Mouse (Mus musculus) CH12.LX (cell line): ENCODE results near the gene Nptx1. TPM values are rescaled to one million over a fixed set of nuclear protein-coding genes. Genes with fewer than 3 reads are reported as not detected.

Experiments
- DNase-seq: peaks from one replicate; pipeline ENCODE4 v3.0.0-alpha.2; 2013; ENCODE audit errors: extremely low read depth
- H3K27ac ChIP-seq: 2 replicates; pipeline ENCODE4 v1.5.1; 2012; ENCODE audit warnings: low read depth, mild to moderate bottlenecking, control low read depth, moderate library complexity; ENCODE audit not compliant: insufficient read depth
- H3K27me3 ChIP-seq: replicated peaks from 2 replicates; pipeline ENCODE3; 2012; ENCODE audit warnings: inconsistent platforms
- H3K36me3 ChIP-seq, 2 experiments: replicated peaks in 1 of 2; 2 replicates each; pipeline versions ENCODE3 to v1.6.1; 2012; ENCODE audit warnings: inconsistent platforms in 1 of 2, low read length in 1 of 2, mild to moderate bottlenecking in 1 of 2, mixed read lengths in 1 of 2, moderate library complexity in 1 of 2; ENCODE audit not compliant: control insufficient read depth in 1 of 2, insufficient read depth in 1 of 2
- H3K4me1 ChIP-seq, 2 experiments: 2 replicates each; pipeline ENCODE4 v1.6.1; 2012; ENCODE audit warnings: inconsistent platforms in 1 of 2, moderate library complexity in 1 of 2; ENCODE audit not compliant: insufficient read depth in 2 of 2, control insufficient read depth in 1 of 2
- H3K4me2 ChIP-seq: 2 replicates; pipeline ENCODE4 v1.6.1; 2012; ENCODE audit warnings: low read depth, mild to moderate bottlenecking, control low read depth; ENCODE audit not compliant: poor library complexity, insufficient read depth, severe bottlenecking
- H3K4me3 ChIP-seq, 3 experiments: fragments of 150-350 bp in 1 of 3; sonication (generic) in 1 of 3; replicated peaks in 1 of 3; 2 replicates each; pipeline versions ENCODE3 to v1.5.1; 2011 to 2012; ENCODE audit warnings: low read depth in 2 of 3, low read length in 2 of 3, mild to moderate bottlenecking in 2 of 3, moderate library complexity in 2 of 3, control low read depth in 1 of 3, improper control_type of control experiment in 1 of 3, inconsistent platforms in 1 of 3, mixed read lengths in 1 of 3; ENCODE audit not compliant: poor library complexity in 1 of 3
- H3K79me2 ChIP-seq: replicated peaks from 2 replicates; pipeline ENCODE4 v1.6.1; 2012; ENCODE audit warnings: mild to moderate bottlenecking, moderate library complexity; ENCODE audit not compliant: control insufficient read depth, poor library complexity, insufficient read depth, severe bottlenecking; ENCODE audit errors: extremely low read depth
- H3K9ac ChIP-seq: 2 replicates; pipeline ENCODE4 v1.6.1; 2012; ENCODE audit warnings: low read depth, mild to moderate bottlenecking, control low read depth, moderate library complexity; ENCODE audit not compliant: insufficient read depth
- H3K9me3 ChIP-seq: replicated peaks from 2 replicates; pipeline ENCODE3; 2012; ENCODE audit warnings: low read length, inconsistent platforms, mixed read lengths
- BHLHE40 ChIP-seq: IDR thresholded peaks from 2 replicates; pipeline ENCODE4 v1.6.1; 2011; ENCODE audit warnings: mild to moderate bottlenecking, low read depth, low read length, improper control_type of control experiment
- CHD2 ChIP-seq: IDR thresholded peaks from 2 replicates; pipeline ENCODE4 v1.6.1; 2011; ENCODE audit warnings: low read length, improper control_type of control experiment
- E2F4 ChIP-seq: IDR thresholded peaks from 2 replicates; pipeline ENCODE4 v1.6.1; 2011; ENCODE audit warnings: low read depth, low read length, improper control_type of control experiment; ENCODE audit not compliant: insufficient replicate concordance
- EP300 ChIP-seq: IDR thresholded peaks from 2 replicates; pipeline ENCODE4 v1.6.1; 2011; ENCODE audit warnings: low read length, improper control_type of control experiment
- ETS1 ChIP-seq: conservative IDR thresholded peaks from 2 replicates; pipeline ENCODE4 v1.6.1; 2012; ENCODE audit warnings: low read depth, mild to moderate bottlenecking, inconsistent platforms, low read length, improper control_type of control experiment, moderate library complexity
- GABPA ChIP-seq: IDR thresholded peaks from 2 replicates; pipeline ENCODE4 v1.6.1; 2012; ENCODE audit warnings: low read depth, low read length, improper control_type of control experiment, inconsistent platforms; ENCODE audit not compliant: insufficient replicate concordance
- JUN ChIP-seq: IDR thresholded peaks from 2 replicates; pipeline ENCODE4 v1.6.1; 2011; ENCODE audit warnings: low read depth, mild to moderate bottlenecking, low read length, improper control_type of control experiment, moderate library complexity; ENCODE audit not compliant: insufficient read depth
- MAFK ChIP-seq: IDR thresholded peaks from 2 replicates; pipeline ENCODE4 v1.6.1; 2011; ENCODE audit warnings: low read length, improper control_type of control experiment; ENCODE audit not compliant: insufficient replicate concordance
- MAZ ChIP-seq: IDR thresholded peaks from 2 replicates; pipeline ENCODE4 v1.6.1; 2012; ENCODE audit warnings: low read depth, mild to moderate bottlenecking, inconsistent platforms, low read length, improper control_type of control experiment, moderate library complexity
- MEF2A ChIP-seq: IDR thresholded peaks from 2 replicates; pipeline ENCODE4 v1.6.1; 2014; ENCODE audit warnings: low read depth, mild to moderate bottlenecking, inconsistent platforms, low read length, improper control_type of control experiment, borderline replicate concordance
- NELFE ChIP-seq: IDR thresholded peaks from 2 replicates; pipeline ENCODE4 v1.6.1; 2011; ENCODE audit warnings: low read depth, low read length, improper control_type of control experiment
- POLR2A ChIP-seq: IDR thresholded peaks from 2 replicates; pipeline ENCODE4 v1.6.1; 2011; ENCODE audit warnings: low read depth, mild to moderate bottlenecking, improper control_type of control experiment, low read length
- POLR2AphosphoS2 ChIP-seq: IDR thresholded peaks from 2 replicates; pipeline ENCODE4 v1.6.1; 2011; ENCODE audit warnings: low read depth, low read length, improper control_type of control experiment
- RAD21 ChIP-seq: IDR thresholded peaks from 2 replicates; pipeline ENCODE4 v1.6.1; 2011; ENCODE audit warnings: low read depth, mild to moderate bottlenecking, low read length, improper control_type of control experiment, moderate library complexity
- RCOR1 ChIP-seq: conservative IDR thresholded peaks from 2 replicates; pipeline ENCODE4 v1.6.1; 2012; ENCODE audit warnings: low read depth, mild to moderate bottlenecking, inconsistent platforms, low read length, improper control_type of control experiment
- SIN3A ChIP-seq: IDR thresholded peaks from 2 replicates; pipeline ENCODE4 v1.6.1; 2012; ENCODE audit warnings: low read length, improper control_type of control experiment, inconsistent platforms
- TBP ChIP-seq: conservative IDR thresholded peaks from 2 replicates; pipeline ENCODE4 v1.6.1; 2011; ENCODE audit warnings: low read depth, low read length, improper control_type of control experiment
- TCF12 ChIP-seq: IDR thresholded peaks from 2 replicates; pipeline ENCODE4 v1.6.1; 2014; ENCODE audit warnings: low read depth, mild to moderate bottlenecking, inconsistent platforms, low read length, improper control_type of control experiment
- USF1 ChIP-seq: IDR thresholded peaks from 2 replicates; pipeline ENCODE4 v1.6.1; 2014; ENCODE audit warnings: low read depth, mild to moderate bottlenecking, inconsistent platforms, low read length, improper control_type of control experiment
- ZC3H11A ChIP-seq: IDR thresholded peaks from 2 replicates; pipeline ENCODE4 v1.6.1; 2012; ENCODE audit warnings: low read depth, mild to moderate bottlenecking, inconsistent platforms, low read length, improper control_type of control experiment
- ZNF384 ChIP-seq: IDR thresholded peaks from 2 replicates; pipeline ENCODE4 v1.6.1; 2012; ENCODE audit warnings: low read depth, low read length, improper control_type of control experiment, inconsistent platforms
- dilution Hi-C: fragments of 300-500 bp; cut with MboI; formaldehyde crosslinking; loops from 2 replicates; pipeline ENCODE4 v1.14.3; 2020; ENCODE audit warnings: low sequenced_read_pairs; ENCODE audit not compliant: extremely low pct_unique_long_range_greater_than_20kb, extremely low pct_ligation_motif_present
- in situ Hi-C: fragments of 300-500 bp; cut with MboI; formaldehyde crosslinking; loops from 3 replicates; pipeline ENCODE4 v1.14.3; 2019; ENCODE audit warnings: low sequenced_read_pairs, low pct_ligation_motif_present, low pct_unique_long_range_greater_than_20kb, mixed read lengths
- polyA plus RNA-seq: library from polyadenylated mRNA; unstranded; fragments of >175 nt; gene quantifications from 2 replicates; pipeline ENCODE4 v1.2.1, GENCODE M21; 2012; ENCODE audit warnings: low read depth; ENCODE audit not compliant: insufficient read length
- total RNA-seq, 2 experiments: library from RNA; depleted of rRNA; stranded (reverse); fragments of 300-350 nt in 1 of 2; fragments of >200 nt in 1 of 2; gene quantifications; 2 replicates each; pipeline ENCODE4 v1.2.3; 2012 to 2014

The Nptx1 gene
- total and polyA plus RNA-seq, 3 experiments: under 0.01 TPM; not detected in 2

DNA sequence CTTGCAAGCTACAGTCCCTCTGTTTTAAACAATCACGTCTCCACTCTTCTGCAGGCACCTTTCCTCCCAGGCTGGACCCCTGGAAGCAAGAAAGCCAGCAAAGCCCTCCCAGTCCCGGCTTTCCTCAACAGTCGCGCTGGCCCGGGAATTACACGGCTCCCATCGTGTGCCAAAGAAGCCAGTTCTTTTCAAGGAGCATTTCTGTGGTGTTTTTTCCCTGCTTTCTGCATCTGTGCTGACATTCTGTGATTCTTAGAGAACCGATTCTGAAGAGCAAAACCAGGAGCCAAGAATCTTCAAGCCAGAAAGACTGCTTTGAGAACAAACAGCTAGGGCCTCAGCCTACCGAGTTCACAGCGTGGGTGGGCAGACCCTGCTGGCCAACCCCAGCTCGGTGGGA, 18.6 kb downstream of the Nptx1 start:
- Histone ChIP-seq H3K4me1 (peaks cover 8 to 9% of the 10 kb centered on the region in 2 experiments), H3K4me2 (no peak overlapping the region)
- dilution Hi-C loops: no loop called here

DNA sequence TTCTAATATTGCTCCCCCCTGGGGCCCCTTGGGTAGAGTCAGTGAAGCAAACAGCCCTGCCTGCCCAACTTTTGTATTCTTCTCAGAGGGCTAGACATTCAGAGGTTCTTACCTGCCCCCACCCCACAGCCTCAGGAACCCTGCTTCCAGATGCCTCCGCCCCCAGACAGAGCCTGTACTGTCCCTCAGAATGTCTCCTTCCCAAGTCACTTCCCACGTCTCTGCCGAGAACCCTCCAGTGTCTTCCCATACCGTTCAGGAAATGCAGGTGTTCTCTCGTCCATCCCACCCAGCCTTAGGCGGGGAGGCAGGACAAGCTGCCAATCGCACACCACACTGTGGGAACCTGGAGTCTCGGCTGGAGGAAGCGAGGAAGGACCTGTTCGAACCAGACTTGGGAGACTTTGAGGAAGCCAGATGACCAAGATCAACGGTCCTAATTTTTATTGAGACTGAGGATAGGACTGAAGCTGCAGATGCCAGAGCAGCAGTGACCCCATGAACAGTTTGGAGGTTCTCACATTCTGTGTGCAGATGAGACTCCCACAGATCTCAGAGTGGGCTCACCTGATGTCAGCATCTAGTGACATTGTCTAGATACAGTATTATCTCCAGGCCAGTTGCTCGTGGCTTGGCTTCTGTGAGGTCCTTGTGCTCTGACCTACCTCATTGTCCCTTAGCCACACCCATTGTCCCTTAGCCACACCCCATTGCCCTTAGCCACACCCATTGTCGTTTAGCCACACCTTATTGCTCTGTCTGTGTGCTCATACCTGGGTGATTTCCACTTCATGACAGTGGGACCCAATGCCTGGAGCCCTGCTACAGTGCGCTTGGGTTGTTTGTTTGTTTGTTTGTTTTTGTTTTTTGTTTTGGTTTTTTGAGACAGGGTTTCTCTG, 21.2 kb downstream of the Nptx1 start:
- in situ Hi-C loops: no loop called here
- Histone ChIP-seq H3K4me3 (no peak overlapping the region), H3K9ac (no peak overlapping the region), H3K79me2 (no peaks in the 10 kb centered on the region), H3K36me3 (no peaks in the 10 kb centered on the region)
- no peak for DNase-seq
- no peak for TF ChIP-seq E2F4
- TF ChIP-seq POLR2AphosphoS2: no peak
- no peak for TF ChIP-seq CHD2
- TF ChIP-seq ZC3H11A: no peak
- TF ChIP-seq BHLHE40: no peak
- TF ChIP-seq MEF2A: no peak
- TF ChIP-seq JUN: no peak
- no peak for TF ChIP-seq TBP
- no peak for TF ChIP-seq ZNF384
- no peak for TF ChIP-seq RAD21
- TF ChIP-seq TCF12: no peak
- TF ChIP-seq USF1: no peak
- no peak for TF ChIP-seq EP300
- TF ChIP-seq MAZ: no peak
- no peak for TF ChIP-seq SIN3A
- no peak for TF ChIP-seq NELFE
- TF ChIP-seq, all 38 proteins: peak for 0
- Histone ChIP-seq H3K27ac (no peak overlapping the region), H3K4me1 (peaks cover 8 to 9% of the 10 kb centered on the region in 2 experiments), H3K4me2 (no peak overlapping the region), H3K27me3 (peaks cover 76% of the 10 kb centered on the region), H3K9me3 (peaks cover 3% of the 10 kb centered on the region)
- dilution Hi-C loops: no loop called here

More for the DNA sequence above, 18.6 kb downstream of the Nptx1 start:
- Histone ChIP-seq H3K79me2 (no peaks in the 10 kb centered on the region), H3K36me3 (no peaks in the 10 kb centered on the region), H3K9ac (no peak overlapping the region), H3K9me3 (peaks cover 3% of the 10 kb centered on the region), H3K27me3 (peaks cover 74% of the 10 kb centered on the region), H3K4me3 (no peak overlapping the region), H3K27ac (no peak overlapping the region)
- in situ Hi-C loops: no loop called here
- no peak for DNase-seq
- TF ChIP-seq MAFK: no peak
- TF ChIP-seq RCOR1: no peak
- no peak for TF ChIP-seq POLR2A
- no peak for TF ChIP-seq GABPA
- TF ChIP-seq ETS1: no peak
- no peak for TF ChIP-seq TBP
- no peak for TF ChIP-seq E2F4
